Comparison of ENCODE assay signal across 8 mouse cellular contexts in genomic region chr7:73616971-73617906, GRCm38 (mm10).
DNase-seq lines count a peak whose midpoint lies in the region; ATAC-seq and TF ChIP-seq lines count a peak whose summit lies in the region.

No protein-coding gene starts in this region.

- H3K4me1 ChIP-seq in limb, embryonic 14.5 days (ENCODE audit: control insufficient read depth, insufficient read depth, low read length): peaks cover 35% of the 10 kb centered on the region
- H3K4me1 ChIP-seq in midbrain, embryonic 13.5 days (replicated peaks): peaks cover 32% of the 10 kb centered on the region

- 2% methylated on average over 21 of the region's 21 CpGs for WGBS in limb, embryonic 14.5 days
- WGBS in midbrain, embryonic 13.5 days: 2% methylated on average over 21 of the region's 21 CpGs

- DNase-seq in 3134 (ENCODE audit: extremely low read depth, insufficient read length, low spot score) (peak; percentile 58), MN1 (ENCODE audit: low spot score) (peak; percentile 54)
- DNase-seq in embryo, embryonic 10.5 days (ENCODE audit: low spot score): peak; percentile 84
- DNase-seq in heart, adult 8-10 months (ENCODE audit: low spot score): peak; percentile 70
- DNase-seq in kidney, adult 18-20 months: peak; percentile 74
- peak; percentile 70 for DNase-seq in limb, embryonic 14.5 days (ENCODE audit: low spot score)
- peak; percentile 31 for DNase-seq in testis, postnatal 14 days (ENCODE audit: low spot score)

- TF ChIP-seq POLR2A in limb, embryonic 14.5 days (IDR thresholded peaks at IDR 0.05; ENCODE audit: borderline replicate concordance, extremely low read depth, insufficient read depth, insufficient read length): 0 out of 2 replicates have a peak, but pooled peaks have one; percentile 38

- no peak for ATAC-seq in limb, embryonic 14.5 days (ENCODE audit: low FRiP score, low read depth)
- ATAC-seq in midbrain, embryonic 13.5 days: no peak

- H3K9ac ChIP-seq in limb, embryonic 14.5 days (ENCODE audit: low read depth, low read length, severe bottlenecking): peak overlapping the region; percentile 97
- H3K9ac ChIP-seq in midbrain, embryonic 13.5 days (replicated peaks): peak overlapping the region; percentile 91

- H3K9me3 ChIP-seq in limb, embryonic 14.5 days (ENCODE audit: control insufficient read depth, low read length): no peaks in the 10 kb centered on the region
- H3K9me3 ChIP-seq in midbrain, embryonic 13.5 days: no peaks in the 10 kb centered on the region

- H3K4me2 ChIP-seq in limb, embryonic 14.5 days (replicated peaks; ENCODE audit: low read depth, low read length, severe bottlenecking): peak overlapping the region; percentile 88
- H3K4me2 ChIP-seq in midbrain, embryonic 13.5 days (replicated peaks): peak overlapping the region; percentile 78

- peak overlapping the region; percentile 100 for H3K27ac ChIP-seq in limb, embryonic 14.5 days (replicated peaks; ENCODE audit: low read depth, low read length)
- H3K27ac ChIP-seq in midbrain, embryonic 13.5 days: peak overlapping the region; percentile 100

- peak overlapping the region; percentile 67 for H3K4me3 ChIP-seq in limb, embryonic 14.5 days (replicated peaks; ENCODE audit: low read length)
- H3K4me3 ChIP-seq in midbrain, embryonic 13.5 days (replicated peaks): peak overlapping the region; percentile 62

- no peaks in the 10 kb centered on the region for H3K36me3 ChIP-seq in limb, embryonic 14.5 days (ENCODE audit: control insufficient read depth, insufficient read depth, low read length)
- no peaks in the 10 kb centered on the region for H3K36me3 ChIP-seq in midbrain, embryonic 13.5 days

- no peaks in the 10 kb centered on the region for H3K27me3 ChIP-seq in limb, embryonic 14.5 days (ENCODE audit: control insufficient read depth, insufficient read depth, low read length)
- H3K27me3 ChIP-seq in midbrain, embryonic 13.5 days: no peaks in the 10 kb centered on the region

Comparison
In these comparisons a context has a peak if more than half of its experiments do, and no peak if none do; other contexts are left out.
1. DNase-seq: peak in every context shown above with its lines; median percentile 84 in embryo, embryonic 10.5 days; 74 in kidney, adult 18-20 months; 70 in heart, adult 8-10 months; 70 in limb, embryonic 14.5 days; 58 in 3134; 54 in MN1; 31 in testis, postnatal 14 days.